Mouse (Mus musculus): ENCODE measurements around the gene Actrt1.

Gene Actrt1

DNA sequence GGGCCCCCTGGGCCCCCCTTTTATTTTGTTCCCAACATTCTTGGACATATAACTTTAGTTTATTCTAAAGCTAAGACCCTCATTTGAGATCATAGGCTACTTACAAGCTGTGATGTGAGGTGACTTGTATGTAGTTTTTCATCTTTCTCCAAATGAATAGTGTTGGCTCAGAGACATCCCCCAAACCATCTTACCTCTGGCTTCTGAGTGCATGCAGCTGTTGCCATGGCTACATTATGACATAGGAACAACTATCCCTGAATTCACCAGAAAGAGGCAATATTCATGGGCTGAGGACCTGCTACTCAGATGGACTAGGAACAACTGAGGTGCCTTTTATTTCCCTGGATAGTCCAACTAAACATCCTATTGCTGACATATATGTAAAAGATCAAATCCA, at the start of gene Actrt1:
Gene Actrt1, plus strand, starts transcription at position 301 of the 400 bp plus-strand sequence.
- DNase-seq (ENCODE audit: inconsistent age in 2 of 2, low spot score in 1 of 2): no peak

DNA sequence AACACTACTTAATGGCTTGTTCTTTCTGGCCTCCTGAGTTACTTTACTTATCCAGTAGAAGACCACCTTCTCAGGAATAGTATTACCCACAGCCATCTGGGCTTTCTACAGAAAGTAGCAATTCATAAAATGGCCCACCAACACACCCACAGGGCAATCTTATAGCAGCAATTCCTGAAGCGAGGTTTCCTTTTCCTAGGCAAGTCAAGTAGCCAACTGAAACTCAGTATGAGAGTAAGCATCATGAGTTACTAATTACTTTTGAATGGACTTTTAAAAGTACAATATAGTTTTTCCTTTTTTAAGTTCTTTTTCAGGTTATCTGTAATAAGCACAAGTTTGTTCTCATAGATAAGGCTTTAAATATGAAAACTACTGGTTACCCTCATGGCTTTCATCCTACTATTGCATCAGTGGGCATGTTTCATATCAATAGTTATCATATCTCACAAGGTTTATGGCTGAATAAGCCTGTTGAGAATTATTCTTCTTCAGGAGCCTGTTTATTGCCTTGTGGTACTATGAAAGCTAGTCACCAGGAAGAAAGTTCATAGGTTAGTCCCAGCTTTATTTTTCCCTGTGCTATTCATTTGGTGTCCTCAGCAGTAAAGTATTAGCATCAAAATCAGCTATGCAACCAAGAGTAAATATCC, 2.8 kb downstream of the Actrt1 start:
- no peak for DNase-seq (ENCODE audit: inconsistent age in 2 of 2, low spot score in 1 of 2)

Measured in adrenal gland, adult (tissue).